ENCODE assay signal across 17 mouse cellular contexts in genomic region chr5:8357677-8358076, GRCm38 (mm10). TPM values are rescaled to one million over a fixed set of nuclear protein-coding genes. Genes with fewer than 3 reads are reported as not detected.
A peak's percentile ranks its signal among the peaks of the same experiment; 100 is the strongest.
DNase-seq lines count a peak whose midpoint lies in the region; ATAC-seq lines count a peak whose summit lies in the region.
"Had no signal": no experiment of that assay in that cellular context is flagged by ENCODE, and none has a peak within 500 bp of the region (broad histone marks: within the 10 kb centered on the region; RNA-seq: fewer than 3 reads in every experiment).

No protein-coding gene starts in this region.

- H3K4me1 ChIP-seq in heart, embryonic 11.5 days (ENCODE audit: control insufficient read depth, insufficient read depth, low read length), result peaks cover 13% of the 10 kb centered on the region
- H3K4me1 ChIP-seq in hindbrain, embryonic 15.5 days (replicated peaks), result peaks cover 18% of the 10 kb centered on the region; the same call in 1 of the 2 replicates
- peaks cover 6% of the 10 kb centered on the region; the same call in 1 of the 2 replicates for H3K4me1 ChIP-seq in hindbrain, embryonic 12.5 days
- H3K4me1 ChIP-seq in neural tube, embryonic 13.5 days (replicated peaks), result peaks cover 20% of the 10 kb centered on the region

- no peak for DNase-seq in heart, postnatal 36 days
- no peak for DNase-seq in neural tube, embryonic 10.5 days (ENCODE audit: extremely low spot score, low spot score)
- DNase-seq: adrenal gland, postnatal 25 days; cerebellum, adult 8-10 months; gastrocnemius, postnatal 25 days; liver; liver, postnatal 0 days; right cerebral cortex, postnatal 25 days; thymus, postnatal 14 days had no signal

- H3K27ac ChIP-seq in heart, embryonic 11.5 days (ENCODE audit: low read depth, low read length), result peak overlapping the region; percentile 13; the same call in 1 of the 2 replicates
- H3K27ac ChIP-seq in hindbrain, embryonic 15.5 days (replicated peaks), result 0 out of 2 replicates have a peak overlapping the region, but pooled peaks have one; percentile 4
- H3K27ac ChIP-seq in hindbrain, embryonic 12.5 days, result no peak overlapping the region
- peak overlapping the region; percentile 19; the same call in 1 of the 2 replicates for H3K27ac ChIP-seq in neural tube, embryonic 13.5 days (replicated peaks)
- H3K27ac ChIP-seq: layer of hippocampus, adult 2 months; stomach, postnatal 0 days had no signal

- H3K36me3 ChIP-seq in heart, embryonic 11.5 days (ENCODE audit: control insufficient read depth, insufficient read depth, low read length), result no peaks in the 10 kb centered on the region
- peaks cover 11% of the 10 kb centered on the region for H3K36me3 ChIP-seq in hindbrain, embryonic 15.5 days
- H3K36me3 ChIP-seq in hindbrain, embryonic 12.5 days, result no peaks in the 10 kb centered on the region
- H3K36me3 ChIP-seq in neural tube, embryonic 13.5 days, result no peaks in the 10 kb centered on the region

- ATAC-seq in heart, embryonic 11.5 days (replicated peaks; ENCODE audit: insufficient number of reproducible peaks, low FRiP score, low TSS enrichment), result no peak
- no peak for ATAC-seq in hindbrain, embryonic 15.5 days (ENCODE audit: low FRiP score, low read depth)
- ATAC-seq in hindbrain, embryonic 12.5 days (ENCODE audit: low FRiP score), result no peak
- 0 out of 2 replicates have a peak, but pooled peaks have one; percentile 41 for ATAC-seq in neural tube, embryonic 13.5 days (ENCODE audit: low read depth)
- no peak for ATAC-seq in megakaryocyte progenitor cell, adult 5-6 weeks (replicated peaks; ENCODE audit: poor library complexity)

- no peak overlapping the region for H3K4me3 ChIP-seq in heart, embryonic 11.5 days (ENCODE audit: low read depth, low read length)
- H3K4me3 ChIP-seq in hindbrain, embryonic 15.5 days, result no peak overlapping the region
- no peak overlapping the region for H3K4me3 ChIP-seq in hindbrain, embryonic 12.5 days
- no peak overlapping the region for H3K4me3 ChIP-seq in neural tube, embryonic 13.5 days
- H3K4me3 ChIP-seq: layer of hippocampus, adult 2 months had no signal

- H3K9ac ChIP-seq in heart, embryonic 11.5 days (ENCODE audit: low read depth, low read length), result no peak overlapping the region
- no peak overlapping the region for H3K9ac ChIP-seq in hindbrain, embryonic 15.5 days
- H3K9ac ChIP-seq in hindbrain, embryonic 12.5 days, result no peak overlapping the region
- no peak overlapping the region for H3K9ac ChIP-seq in neural tube, embryonic 13.5 days
- H3K9ac ChIP-seq: liver, postnatal 0 days had no signal

- WGBS in heart, embryonic 11.5 days (ENCODE audit: insufficient replicate concordance), result 64% methylated on average over 8 of the region's 8 CpGs
- 67% methylated on average over 8 of the region's 8 CpGs for WGBS in hindbrain, embryonic 15.5 days
- WGBS in hindbrain, embryonic 12.5 days, result 81% methylated on average over 8 of the region's 8 CpGs
- WGBS in neural tube, embryonic 13.5 days, result 73% methylated on average over 8 of the region's 8 CpGs

- H3K4me2 ChIP-seq in heart, embryonic 11.5 days, result peak overlapping the region; percentile 16; the same call in 1 of the 2 replicates
- H3K4me2 ChIP-seq in hindbrain, embryonic 15.5 days, result no peak overlapping the region
- H3K4me2 ChIP-seq in hindbrain, embryonic 12.5 days (replicated peaks), result no peak overlapping the region
- H3K4me2 ChIP-seq in neural tube, embryonic 13.5 days, result no peak overlapping the region

- intact Hi-C loops in heart, postnatal 36 days (cut with DNase I), result no loop called here

- H3K9me3 ChIP-seq in heart, embryonic 11.5 days (replicated peaks; ENCODE audit: control insufficient read depth, low read length), result no peaks in the 10 kb centered on the region
- no peaks in the 10 kb centered on the region for H3K9me3 ChIP-seq in hindbrain, embryonic 15.5 days
- H3K9me3 ChIP-seq in hindbrain, embryonic 12.5 days (replicated peaks), result no peaks in the 10 kb centered on the region
- H3K9me3 ChIP-seq in neural tube, embryonic 13.5 days, result no peaks in the 10 kb centered on the region
- H3K9me3 ChIP-seq: megakaryocyte, embryonic 14.5 days had no signal

- H3K27me3 ChIP-seq in heart, embryonic 11.5 days (ENCODE audit: control insufficient read depth, insufficient read depth, low read length), result no peaks in the 10 kb centered on the region
- H3K27me3 ChIP-seq in hindbrain, embryonic 15.5 days, result no peaks in the 10 kb centered on the region
- no peaks in the 10 kb centered on the region for H3K27me3 ChIP-seq in hindbrain, embryonic 12.5 days
- no peaks in the 10 kb centered on the region for H3K27me3 ChIP-seq in neural tube, embryonic 13.5 days
- H3K27me3 ChIP-seq: megakaryocyte, embryonic 14.5 days had no signal

RNA-seq across cellular contexts. Expression of gene Adam22, which starts 10.3 kb away (rescaled TPM):
- 6.1 and 7.8 TPM in 2 replicates for polyA plus RNA-seq in heart, embryonic 11.5 days (2014; fragmentation: Nextera tagmentation; extraction: Ambion mirVana)
- 1 to 10 TPM; 2.4 to 5.9 TPM for total RNA-seq in heart, postnatal 36 days (2021)
- polyA plus RNA-seq in hindbrain, embryonic 15.5 days (2015; fragmentation: Nextera tagmentation; extraction: Ambion mirVana), result 41.9 and 45.1 TPM in 2 replicates
- polyA plus RNA-seq in hindbrain, embryonic 12.5 days (2016; fragmentation: Nextera tagmentation; extraction: Ambion mirVana), result 26.6 and 29.3 TPM in 2 replicates
- polyA plus RNA-seq in neural tube, embryonic 13.5 days (2015; fragmentation: Nextera tagmentation; extraction: Ambion mirVana), result 31.7 and 32.5 TPM in 2 replicates
- total RNA-seq in megakaryocyte progenitor cell, adult 5-6 weeks (2015), result 0.34 and 2.6 TPM in 2 replicates
- 0.33 and 1.6 TPM in 2 replicates for total RNA-seq in megakaryocyte progenitor cell, adult 5-6 weeks (2017)
